Mouse (Mus musculus) adrenal gland, adult 2 months (tissue): ENCODE data around the gene Il34. TPM values are rescaled to one million over a fixed set of nuclear protein-coding genes. Genes with fewer than 3 reads are reported as not detected.

Source experiments
- DNase-seq: peaks from one replicate; pipeline ENCODE4 v3.0.0; 2021
- polyA plus RNA-seq: library from polyadenylated mRNA; depleted of rRNA; stranded (reverse); fragments of >200 nt; gene quantifications from 2 replicates; pipeline ENCODE4 v1.2.3, GENCODE M21; 2012
- total RNA-seq, 2 experiments: library from RNA; stranded (reverse); gene quantifications; 2 replicates each; pipeline ENCODE4 v1.2.3; 2021

The Il34 gene
- total and polyA plus RNA-seq, 3 experiments, result 42.8 to 187 (median 63.0) TPM

DNA sequence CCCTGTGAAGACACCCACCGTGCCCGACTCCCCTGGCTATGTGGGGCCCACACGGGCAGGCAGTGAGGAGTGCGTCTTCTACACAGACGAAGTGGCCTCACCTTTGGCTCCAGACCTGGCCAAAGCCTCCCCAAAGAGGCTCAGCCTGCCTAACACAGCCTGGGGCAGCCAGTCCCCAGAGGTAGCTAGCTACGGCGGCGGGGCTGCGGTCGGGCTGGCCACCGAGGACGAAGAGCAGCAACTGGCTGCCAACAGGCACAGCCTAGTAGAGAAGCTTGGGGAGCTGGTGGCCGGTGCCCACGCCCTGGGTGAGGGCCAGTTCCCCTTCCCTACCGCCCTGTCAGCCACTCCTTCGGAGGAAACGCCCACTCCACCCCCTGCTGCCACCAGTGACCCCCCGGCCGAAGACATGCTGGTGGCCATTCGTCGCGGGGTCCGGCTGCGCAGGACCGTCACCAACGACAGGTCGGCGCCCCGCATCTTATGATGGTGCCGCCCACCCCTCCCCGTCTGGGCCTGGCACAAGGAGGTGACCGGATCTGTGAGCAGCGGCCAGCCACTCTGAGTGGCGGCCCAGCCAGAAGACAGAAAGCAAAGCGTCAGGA is 67.0 kb downstream of the Il34 start:
- DNase-seq, result no peak

DNA sequence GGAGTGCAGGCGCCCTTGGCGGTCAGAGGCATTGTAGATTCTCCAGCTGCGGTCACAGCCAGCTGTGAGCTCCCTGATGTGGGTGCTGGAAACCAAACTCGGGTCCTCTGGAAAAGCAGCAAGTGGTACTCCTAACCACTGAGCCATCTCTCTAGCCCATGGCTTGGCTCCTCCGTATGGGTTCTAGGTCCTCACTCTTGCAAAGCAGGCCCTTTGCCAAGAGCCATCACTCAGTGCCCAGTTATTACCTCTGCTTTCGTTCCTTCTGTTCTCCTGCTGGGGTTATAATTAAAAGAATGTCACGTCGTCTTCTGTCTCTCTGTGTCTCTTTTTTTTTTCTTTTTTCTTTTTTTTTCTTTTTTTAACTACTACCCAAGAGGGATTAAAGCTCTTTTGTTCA is 72.7 kb downstream of the Il34 start:
- DNase-seq, result no peak

DNA sequence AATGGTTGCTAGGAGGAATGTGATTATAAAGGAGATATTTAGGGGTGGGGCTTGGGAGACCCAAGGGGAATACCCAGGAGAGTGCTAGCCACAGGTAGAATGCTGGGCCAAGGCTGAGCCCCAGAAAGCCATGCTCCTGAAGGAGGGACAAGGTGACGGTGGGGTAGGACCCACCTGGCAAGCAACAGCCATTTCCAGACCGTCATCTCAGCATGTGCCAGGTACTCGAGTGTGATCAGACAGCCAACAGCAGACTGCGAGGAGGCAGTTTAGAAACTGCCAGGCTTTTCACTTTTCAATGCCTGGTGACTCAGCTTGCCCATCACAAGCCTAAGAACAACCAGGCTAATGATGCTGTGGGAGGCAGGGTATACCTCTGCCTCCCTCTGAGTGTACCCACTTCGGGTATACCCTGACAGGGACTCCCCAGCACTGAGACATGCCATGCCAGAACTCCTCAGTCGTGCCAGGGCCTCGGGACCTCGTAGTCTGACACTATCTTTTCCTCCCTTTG is 74.3 kb downstream of the Il34 start:
- DNase-seq, result no peak

DNA sequence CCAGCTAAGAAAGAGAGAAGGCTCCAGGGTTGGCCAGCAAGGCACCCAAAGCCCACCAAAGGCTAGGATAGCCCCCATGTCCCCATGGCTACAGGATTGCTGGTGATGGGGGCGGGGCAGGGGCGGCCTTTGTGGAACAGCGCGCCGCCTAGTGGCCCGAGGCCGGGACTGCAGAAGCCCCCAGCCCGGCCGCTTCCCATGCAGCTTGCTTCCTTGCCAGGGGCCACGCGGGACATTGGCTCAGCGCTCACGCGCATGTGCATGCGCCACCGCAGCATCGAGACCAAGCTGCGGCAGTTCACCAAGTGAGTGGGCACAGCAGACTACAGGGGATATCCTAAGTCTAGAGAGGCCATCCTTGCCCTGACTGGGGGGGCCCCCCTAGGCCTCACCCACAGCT is 78.8 kb downstream of the Il34 start:
- peak; percentile 57 for DNase-seq

DNA sequence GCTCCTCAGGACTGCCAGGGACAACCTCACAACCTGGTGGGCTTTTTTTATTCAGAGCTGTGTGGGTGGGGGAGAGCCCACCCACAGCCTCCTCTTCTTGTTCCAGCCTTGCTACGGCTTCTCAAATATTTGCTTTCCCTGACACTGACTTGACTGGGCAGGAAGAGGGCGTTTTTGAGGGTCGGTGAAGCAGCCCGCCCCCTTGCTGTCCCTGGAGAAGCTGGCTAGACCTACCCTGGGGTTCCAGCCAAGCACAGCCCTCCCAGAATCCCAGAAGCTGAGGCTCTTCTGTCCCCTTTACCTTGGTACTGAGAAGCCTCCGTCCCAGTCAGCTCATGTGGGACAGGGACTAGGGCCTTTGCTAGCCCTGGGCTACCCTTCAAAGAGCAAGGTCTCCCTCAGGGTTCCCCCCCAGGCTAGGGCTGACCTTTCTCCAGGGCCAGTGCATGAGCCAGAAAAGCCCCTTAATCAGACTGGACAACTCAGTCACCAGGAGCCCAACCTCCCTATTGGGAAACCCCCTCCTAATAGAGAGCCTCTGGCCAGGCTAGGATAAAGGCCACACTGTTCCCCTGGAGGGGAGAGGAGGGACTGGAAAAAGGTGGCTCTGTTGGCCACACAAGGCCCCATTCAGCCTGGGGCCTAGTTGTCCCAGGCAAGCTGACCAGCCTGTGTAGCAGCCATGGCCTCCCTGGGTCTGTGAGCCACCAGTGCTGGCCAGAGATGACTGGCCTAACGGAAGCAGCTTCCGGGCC is 80.5 kb downstream of the Il34 start:
- peak; percentile 46 for DNase-seq

DNA sequence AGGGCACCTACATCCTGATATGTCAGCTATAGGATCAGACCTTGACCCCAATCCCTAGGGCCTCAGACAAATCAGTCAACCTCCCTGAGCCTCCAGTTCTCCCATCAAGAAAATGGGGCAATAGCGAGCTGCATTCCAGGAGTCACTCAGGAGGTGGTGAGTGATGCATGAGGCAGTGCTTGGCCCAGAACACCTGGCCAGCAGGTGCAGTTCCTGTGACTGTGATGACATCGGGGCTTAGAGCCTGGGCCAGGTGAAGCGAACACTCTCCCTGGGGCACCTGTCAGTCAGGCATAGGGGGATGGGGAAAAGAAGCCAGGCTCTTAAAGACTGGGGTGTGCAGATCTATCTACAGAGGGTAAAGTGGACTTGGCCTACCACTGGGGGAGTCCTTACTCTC is 81.2 kb downstream of the Il34 start:
- DNase-seq, result no peak

DNA sequence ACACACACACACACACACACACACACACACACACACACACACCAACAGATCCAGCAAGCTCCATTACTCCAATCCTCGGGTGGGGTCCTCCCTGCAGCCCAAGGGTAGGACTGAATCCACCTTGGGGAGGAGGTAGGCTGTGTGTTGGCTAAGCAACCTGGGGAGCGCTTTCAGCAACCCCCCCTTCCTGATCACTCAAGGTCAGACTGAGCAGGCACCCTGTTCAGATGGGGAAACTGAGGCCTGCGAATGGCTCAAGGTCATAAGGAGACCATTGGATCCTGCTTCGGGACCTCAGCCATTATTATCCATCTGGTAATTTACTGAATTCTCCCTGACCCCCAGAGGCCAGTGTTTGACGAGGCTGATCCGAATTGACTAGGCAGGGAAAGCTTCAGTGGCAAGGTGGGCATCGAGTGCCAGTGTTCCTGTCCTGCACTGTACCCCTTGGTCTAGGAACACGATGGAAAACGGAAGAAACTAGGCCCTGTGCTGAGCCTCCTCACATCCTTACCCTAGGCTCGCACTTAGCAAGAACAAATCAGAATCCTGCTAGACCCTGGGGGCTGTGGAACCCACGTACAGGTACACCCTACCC is 83.2 kb downstream of the Il34 start:
- no peak for DNase-seq

DNA sequence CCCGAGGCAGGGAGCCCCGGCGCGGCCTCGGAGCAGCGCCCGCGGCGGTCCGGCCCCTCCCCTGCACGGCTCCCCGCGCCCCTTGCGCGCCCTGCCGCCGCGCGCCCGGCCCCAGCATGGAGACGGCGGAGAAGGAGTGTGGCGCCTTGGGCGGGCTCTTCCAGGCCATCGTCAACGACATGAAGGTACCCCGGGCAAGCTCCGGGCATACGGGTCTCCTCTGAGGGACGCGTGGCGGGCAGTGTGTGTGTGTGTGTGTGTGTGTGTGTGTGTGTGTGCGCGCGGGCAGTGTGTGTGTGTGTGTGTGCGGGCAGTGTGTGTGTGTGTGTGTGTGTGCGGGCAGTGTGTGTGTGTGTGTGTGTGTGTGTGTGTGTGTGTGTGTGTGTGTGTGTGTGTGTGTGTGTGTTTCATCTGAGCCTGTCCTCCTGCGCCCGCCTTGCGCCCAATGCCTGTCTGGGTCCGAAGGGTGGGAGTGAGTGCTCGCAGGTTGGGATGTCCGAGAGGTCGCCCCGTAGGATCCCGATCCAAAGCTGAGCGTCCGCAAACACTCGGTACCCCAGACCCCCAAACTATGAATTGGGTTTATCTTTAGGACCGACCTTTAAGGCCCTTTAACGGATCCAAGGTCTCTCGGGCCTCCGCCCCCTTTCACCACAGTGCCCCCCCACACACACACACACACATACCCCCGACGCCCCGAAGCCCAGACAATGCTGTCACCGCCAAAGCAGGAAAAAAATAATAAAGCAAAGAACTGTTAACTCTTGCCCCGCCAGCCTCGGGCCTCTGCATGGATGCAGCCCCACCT is 83.9 kb downstream of the Il34 start:
- DNase-seq, result peak; percentile 31

DNA sequence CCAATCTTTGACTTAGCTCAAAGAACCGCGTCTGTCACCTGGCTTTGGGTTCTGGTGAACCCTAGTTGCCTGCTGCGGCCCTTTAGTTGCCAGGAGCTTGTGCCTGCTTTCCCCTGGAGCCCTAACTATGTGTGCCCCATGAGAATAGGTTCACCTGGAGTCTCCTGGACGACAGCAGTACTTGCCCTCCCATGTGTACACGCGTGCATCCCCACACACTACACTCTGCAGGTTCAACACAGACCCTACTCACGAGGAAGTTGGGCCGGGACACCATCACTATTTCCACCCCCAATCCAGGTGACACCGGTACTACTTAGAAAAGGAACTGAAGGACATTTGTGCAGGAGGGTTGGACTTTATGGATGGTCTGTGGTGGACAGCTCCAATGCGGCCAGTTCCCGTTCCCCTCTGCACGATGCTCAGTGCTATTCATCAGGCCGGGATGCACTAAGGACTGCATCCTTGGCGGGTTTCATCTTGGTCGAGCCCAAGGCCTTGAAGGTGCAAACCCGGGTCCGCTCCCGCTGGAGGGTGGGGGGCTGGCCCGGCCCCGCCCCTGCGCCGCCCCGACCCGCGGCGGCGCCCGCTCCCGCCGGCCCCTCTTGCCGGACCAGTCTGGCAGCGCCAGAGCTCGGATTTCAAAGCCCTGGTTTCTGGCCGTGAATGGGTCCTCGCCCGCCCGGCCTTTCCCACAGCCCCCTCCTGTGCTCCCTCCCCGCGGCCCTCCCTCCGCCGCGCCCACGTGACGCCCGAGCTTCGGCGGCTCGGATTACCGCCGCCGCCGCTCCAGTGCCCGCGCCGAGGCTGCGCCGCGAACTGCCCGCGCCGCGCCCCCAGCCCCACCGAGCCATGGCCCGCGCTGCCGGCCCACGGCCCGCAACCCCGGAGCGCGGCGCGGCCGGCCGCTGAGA is 84.8 kb downstream of the Il34 start, which contains the start of gene Mtss1l:
Mtss1l (plus strand) TSS at position 792 of the 914 bp plus-strand sequence.
- peak; percentile 88 for DNase-seq

DNA sequence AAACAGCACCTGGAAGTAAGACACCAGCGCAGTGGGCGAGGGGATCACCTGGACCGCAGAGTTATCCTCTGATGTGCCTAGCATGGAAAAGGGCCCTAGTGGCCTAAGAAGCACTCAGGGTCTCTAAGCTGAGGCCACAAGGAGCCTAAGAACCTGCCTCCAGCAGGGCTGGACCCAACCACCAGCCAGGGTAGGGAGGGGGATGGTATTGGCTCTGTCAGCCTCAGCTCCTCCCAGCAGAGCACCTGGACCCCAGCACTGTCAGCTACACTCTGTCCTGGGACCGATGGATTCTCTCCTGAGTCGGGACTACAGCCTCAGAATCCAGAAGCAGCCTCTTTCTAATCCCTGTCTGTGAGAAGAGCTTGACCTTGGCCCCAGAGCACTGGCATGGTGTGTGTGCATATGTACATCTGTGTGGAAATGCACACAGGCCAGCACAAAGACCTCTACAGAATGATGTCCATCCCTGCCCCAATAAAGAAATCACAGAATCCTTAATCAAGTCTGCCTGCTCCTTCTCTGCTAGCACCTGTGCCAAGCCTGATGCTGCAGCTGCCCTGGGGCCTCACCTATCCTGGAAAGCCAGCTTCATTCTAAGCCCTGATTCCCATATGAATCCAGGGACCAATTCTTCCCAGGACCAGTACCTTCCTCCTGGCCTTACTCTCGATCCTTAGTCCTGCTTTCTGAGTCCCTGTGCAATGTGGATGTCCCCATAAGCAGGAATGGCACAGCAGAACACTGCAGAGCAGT is 85.6 kb downstream of the Il34 start:
- DNase-seq, result no peak

DNA sequence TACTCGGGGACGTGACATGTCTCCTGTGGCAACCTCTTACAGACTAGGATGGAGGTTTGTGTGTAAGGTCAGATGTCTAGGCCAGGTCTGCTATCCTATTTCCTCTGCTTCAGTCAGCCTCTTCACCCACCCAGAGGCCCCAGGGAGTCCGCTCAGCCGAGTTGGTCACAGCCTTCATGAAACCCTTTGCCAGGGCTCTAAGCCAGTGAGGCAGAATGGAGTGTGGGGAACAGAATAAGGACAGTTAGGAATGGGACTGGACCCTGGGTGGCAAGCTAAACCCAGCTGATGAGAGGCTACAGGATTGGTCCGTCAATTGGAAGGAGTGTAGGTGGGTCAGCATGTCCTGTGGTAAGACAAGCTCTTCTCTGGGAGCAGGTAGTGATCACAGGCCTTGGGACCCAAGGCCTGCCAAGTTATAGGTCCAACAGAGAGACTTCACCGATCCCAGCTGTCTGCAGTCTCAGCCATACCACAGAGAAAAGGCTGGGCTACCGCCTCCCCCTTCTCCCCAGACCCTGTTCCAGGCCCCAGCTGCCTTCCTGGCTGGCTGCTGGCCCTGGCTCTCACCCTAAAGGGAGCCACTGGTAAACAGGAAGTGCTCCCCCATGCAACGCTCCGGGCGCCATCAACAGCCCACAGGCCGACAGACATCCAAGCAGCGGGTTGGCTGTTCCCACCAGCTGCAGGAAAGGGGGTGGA is 86.6 kb downstream of the Il34 start:
- DNase-seq, result peak; percentile 39

DNA sequence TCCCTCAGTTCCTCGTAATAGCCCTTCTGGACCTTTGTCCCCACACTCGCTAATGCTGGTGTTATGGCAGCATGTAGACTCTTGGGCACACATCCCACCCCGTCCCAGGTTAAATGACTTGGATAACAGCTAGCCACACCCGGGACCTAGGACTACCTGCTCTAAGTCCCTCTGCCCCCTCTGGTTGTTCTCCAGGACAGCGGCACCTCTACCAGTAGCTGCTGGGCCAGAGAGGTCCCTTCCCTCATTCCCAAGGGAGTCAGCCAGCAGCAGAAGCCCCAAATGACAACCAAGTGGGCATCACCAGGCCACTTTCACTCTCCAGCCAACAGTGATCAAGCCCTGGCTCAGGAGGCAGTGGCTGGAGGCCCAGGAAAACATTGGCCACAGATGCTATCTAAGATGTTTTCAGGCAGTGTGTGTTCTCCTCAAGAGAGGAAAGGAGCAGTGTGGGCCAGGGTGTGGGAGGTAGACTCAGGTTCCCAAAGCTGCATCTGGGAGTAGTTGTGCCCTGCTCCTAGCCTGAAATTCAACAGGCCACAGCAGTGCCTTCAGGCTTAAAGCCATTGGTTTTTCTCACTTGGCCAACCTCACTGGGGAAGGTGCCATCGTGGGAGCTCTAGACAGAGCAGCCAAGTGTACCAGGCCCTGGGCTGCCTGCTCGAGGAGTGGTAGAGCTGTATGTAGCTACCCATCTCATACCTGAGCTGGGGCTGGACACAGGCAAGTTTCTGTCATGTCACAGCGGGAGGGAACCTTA is 87.3 kb downstream of the Il34 start:
- DNase-seq, result no peak

DNA sequence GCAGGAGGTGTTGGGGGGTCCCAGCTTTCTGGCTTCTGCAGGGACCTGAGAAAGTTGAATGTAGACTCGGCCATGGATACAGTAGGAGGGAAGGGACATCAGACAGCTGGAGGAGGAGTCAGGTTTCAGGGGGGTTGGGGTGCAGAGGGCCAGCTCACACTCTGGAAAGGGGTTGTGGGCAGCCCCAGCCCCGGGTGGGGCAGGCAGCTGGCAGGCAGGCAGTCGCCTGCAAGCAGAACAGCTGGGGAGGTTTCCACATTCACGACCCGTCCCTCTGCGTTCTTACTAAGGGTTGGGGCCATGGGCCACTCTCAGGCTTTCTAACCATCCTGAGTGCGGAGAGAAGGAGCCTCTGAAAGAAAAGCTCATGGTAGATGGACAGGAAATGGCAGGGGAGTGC is 88.6 kb downstream of the Il34 start:
- DNase-seq, result no peak

DNA sequence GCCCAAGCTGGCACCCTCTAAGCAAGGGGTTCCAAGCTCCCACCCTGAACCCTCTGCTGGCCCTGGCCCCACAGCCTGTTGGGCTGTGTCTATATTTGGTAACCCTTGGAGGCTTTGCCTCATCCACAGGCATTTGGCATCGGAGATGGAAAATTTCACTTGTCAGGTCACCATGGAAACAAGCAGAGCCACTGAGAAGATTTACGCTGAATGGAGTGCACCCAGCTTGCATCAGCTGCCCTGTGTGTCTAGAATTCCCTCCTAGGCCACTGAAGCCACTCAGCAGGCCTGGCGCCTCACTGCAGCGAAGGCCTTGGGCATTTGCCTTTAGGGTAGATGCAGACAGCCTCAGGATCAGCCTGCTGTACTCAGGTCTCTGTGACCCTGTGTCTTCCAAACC is 89.6 kb downstream of the Il34 start:
- peak; percentile 87 for DNase-seq

DNA sequence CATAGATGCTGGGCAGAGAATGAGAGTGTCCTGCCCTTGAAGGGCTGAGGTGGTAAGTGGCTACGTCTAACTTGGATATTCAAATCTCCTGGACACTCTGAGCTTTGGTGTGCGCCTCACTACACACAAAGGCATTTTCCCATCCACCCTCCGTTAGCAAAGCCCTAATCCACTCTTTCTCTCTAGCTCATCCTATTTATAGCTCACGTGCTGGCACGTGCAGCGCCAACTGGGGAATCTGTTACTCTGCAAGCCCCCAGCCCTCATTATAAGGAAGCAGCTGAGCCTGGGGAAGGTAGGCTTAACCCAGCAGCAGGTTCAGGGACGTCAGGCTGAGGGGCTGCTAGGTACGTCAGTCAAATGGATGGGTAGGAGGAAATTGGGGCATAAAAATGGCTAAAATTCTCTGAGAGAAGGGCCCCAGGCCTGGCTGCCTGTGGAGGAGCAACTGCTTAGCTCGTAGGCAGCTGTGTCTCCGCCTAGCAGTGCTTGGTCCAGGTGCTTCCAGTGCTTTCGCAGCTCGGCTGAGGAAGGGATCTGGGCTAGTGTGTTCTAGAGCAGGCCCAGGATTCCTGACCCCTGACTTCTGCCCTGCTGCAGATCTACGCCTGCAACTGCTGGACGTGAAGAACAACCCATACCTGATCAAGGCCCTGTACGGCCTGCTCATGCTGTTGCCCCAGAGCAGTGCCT is 90.8 kb downstream of the Il34 start:
- no peak for DNase-seq

DNA sequence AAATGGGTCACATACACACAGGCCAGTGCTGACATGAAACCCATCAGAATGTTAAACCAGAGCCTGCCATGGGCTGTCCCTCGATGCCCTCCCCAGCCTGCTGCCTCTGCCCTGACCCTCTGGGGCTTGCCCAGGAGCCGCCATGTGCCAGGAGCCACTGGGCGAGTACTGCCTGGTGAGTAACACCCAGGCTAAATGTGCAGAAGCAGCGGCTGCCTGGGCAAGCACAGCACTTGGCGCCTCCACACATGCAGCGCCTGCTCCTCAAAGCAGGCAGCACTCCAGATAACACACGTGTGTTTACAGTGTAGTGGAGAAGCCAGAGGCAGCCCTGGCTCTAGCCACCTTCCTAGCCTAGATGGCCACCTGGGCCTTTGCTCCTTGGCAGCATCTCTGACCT is 92.7 kb downstream of the Il34 start:
- no peak for DNase-seq

DNA sequence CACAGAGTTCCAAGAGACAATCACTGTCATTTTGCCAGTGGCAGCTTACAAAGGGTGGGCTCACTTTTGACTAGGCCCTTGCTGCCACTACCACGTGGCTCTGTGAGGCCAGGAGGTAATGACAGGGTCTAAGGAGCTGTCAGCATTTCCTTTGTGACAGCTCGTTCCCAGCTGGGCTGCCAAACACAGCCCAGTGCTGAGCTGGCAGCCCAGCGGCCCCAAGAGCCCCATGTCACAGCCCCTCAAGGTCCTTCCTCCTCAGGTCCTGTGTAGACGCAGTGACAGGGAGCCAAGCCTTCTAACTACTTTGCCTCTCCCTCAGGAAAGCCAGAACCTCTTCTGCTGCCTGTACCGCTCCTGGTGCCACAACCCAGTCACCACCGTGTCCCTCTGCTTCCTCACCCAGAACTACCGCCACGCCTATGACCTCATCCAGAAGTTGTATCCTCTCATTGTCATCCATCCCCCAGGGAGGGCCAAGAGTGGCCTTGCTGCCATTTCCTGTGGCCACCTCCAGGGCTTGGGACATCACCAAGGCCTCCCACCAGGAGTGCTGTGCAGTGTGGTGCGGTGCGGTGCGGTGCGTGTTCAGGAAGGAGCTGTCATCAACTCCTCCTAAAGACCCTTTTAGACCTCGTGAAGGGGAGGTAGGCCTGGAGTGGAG is 94.3 kb downstream of the Il34 start:
- peak; percentile 64 for DNase-seq

DNA sequence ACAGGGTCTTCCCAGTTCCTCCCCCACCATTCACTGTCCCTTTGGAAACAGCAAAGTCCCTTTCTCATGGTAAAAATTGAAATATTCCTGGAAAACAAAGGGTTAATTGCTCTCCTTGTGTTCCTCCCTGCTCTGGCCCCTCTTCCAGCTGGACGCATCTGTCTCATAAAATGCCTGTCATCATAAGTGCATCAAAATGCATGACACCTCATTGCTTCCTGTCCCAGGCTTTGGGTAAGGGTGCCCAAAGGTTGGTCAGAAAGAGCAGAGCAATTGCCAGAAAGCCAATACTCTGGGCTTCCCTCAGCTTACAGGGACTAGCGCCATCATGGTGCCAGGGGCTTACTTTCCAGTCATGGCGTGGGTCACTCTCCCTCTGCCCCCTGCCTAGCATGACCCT is 95.1 kb downstream of the Il34 start:
- no peak for DNase-seq
